Mouse (Mus musculus) heart, adult 2 months (tissue): ENCODE results near the gene Ccdc187.

Source experiments
- CTCF ChIP-seq: fragments of 200-600 bp; IDR thresholded peaks from 2 replicates; pipeline ENCODE4 v1.8.1; 2022; ENCODE audit warnings: antibody characterized with exemption, mild to moderate bottlenecking, moderate library complexity
- POLR2A ChIP-seq: fragments of 200-500 bp; IDR thresholded peaks from 2 replicates; pipeline ENCODE4 v1.6.1; 2011; ENCODE audit warnings: mild to moderate bottlenecking, low read depth, low read length, control low read depth; ENCODE audit not compliant: insufficient read depth

GRCm38 (mm10) chr2:26236681-26237289 lies 57.6 kb downstream of the Ccdc187 start:
- TF ChIP-seq CTCF (0 out of 2 replicates have a peak, but pooled peaks have one; percentile 3), POLR2A (no peak)
